Mouse (Mus musculus) kidney, adult 9 months (tissue): ENCODE measurements around the gene Bcap29.
"Not testable (repeated sequence)": the region's sequence is repeated elsewhere in the genome, so short reads cannot be mapped to it uniquely, and the experiment has no call there.

Experiments used
- DNase-seq: peaks from one replicate; pipeline ENCODE4 v3.0.0; 2022

Bcap29 gene

GRCm38 (mm10) chr12:31634343-31635239 lies at the start of gene Bcap29:
Gene Bcap29, minus strand, starts transcription at chr12:31634658.
- DNase-seq, result peak; percentile 69

- DNase-seq, result no peak
Measured at GRCm38 (mm10) chr12:31667187-31667586, 32.7 kb upstream of the Bcap29 start.

GRCm38 (mm10) chr12:31665999-31666398 lies 31.5 kb upstream of the Bcap29 start:
- no peak for DNase-seq

GRCm38 (mm10) chr12:31656841-31657240 lies 22.4 kb upstream of the Bcap29 start:
- no peak for DNase-seq

GRCm38 (mm10) chr12:31654965-31655477 lies 20.6 kb upstream of the Bcap29 start:
- no peak for DNase-seq

GRCm38 (mm10) chr12:31654197-31654964 lies 19.9 kb upstream of the Bcap29 start, which contains the start of the genes Dus4l and Cog5:
Gene Dus4l, minus strand, starts transcription at chr12:31654826.
Gene Cog5, plus strand, starts transcription at chr12:31654869.
- peak; percentile 98 for DNase-seq

- DNase-seq, result no peak
Measured at GRCm38 (mm10) chr12:31653611-31654010, 19.2 kb upstream of the Bcap29 start.

- no peak for DNase-seq
Measured at GRCm38 (mm10) chr12:31635240-31635607, 766 bp upstream of the Bcap29 start.

GRCm38 (mm10) chr12:31633970-31634342 lies 502 bp downstream of the Bcap29 start:
- DNase-seq, result no peak

GRCm38 (mm10) chr12:31628396-31628795 lies 6.1 kb downstream of the Bcap29 start:
- DNase-seq, result not testable (repeated sequence)

GRCm38 (mm10) chr12:31625016-31625415 lies 9.4 kb downstream of the Bcap29 start:
- no peak for DNase-seq

GRCm38 (mm10) chr12:31620106-31620505 lies 14.4 kb downstream of the Bcap29 start:
- DNase-seq, result no peak

- no peak for DNase-seq
Measured at GRCm38 (mm10) chr12:31613353-31613752, 21.1 kb downstream of the Bcap29 start.

- DNase-seq, result no peak
Measured at GRCm38 (mm10) chr12:31608138-31608537, 26.3 kb downstream of the Bcap29 start.

- DNase-seq, result no peak
Measured at GRCm38 (mm10) chr12:31604894-31605293, 29.6 kb downstream of the Bcap29 start.

- no peak for DNase-seq
Measured at GRCm38 (mm10) chr12:31603586-31603985, 30.9 kb downstream of the Bcap29 start.

- DNase-seq, result peak; percentile 18
Measured at GRCm38 (mm10) chr12:31594296-31594695, 40.2 kb downstream of the Bcap29 start.

GRCm38 (mm10) chr12:31592011-31592410 lies 42.4 kb downstream of the Bcap29 start:
- no peak for DNase-seq

GRCm38 (mm10) chr12:31583726-31584125 lies 50.7 kb downstream of the Bcap29 start:
- DNase-seq, result no peak

GRCm38 (mm10) chr12:31582081-31582480 lies 52.4 kb downstream of the Bcap29 start:
- DNase-seq, result no peak

GRCm38 (mm10) chr12:31581319-31581810 lies 53.1 kb downstream of the Bcap29 start:
- DNase-seq, result no peak

- no peak for DNase-seq
Measured at GRCm38 (mm10) chr12:31580634-31581318, 53.7 kb downstream of the Bcap29 start.
